Mouse (Mus musculus) MEL (cell line): Measurements from ENCODE around the gene Samsn1.

Experiments
- CTCF ChIP-seq, 3 experiments: IDR thresholded peaks in 2 of 3; conservative IDR thresholded peaks in 1 of 3; 2 replicates each; pipeline ENCODE4 v1.5.1; 2011 to 2012; ENCODE audit warnings: low read length in 3 of 3, low read depth in 2 of 3, mild to moderate bottlenecking in 2 of 3, improper control_type of control experiment in 1 of 3, inconsistent platforms in 1 of 3, mixed read lengths in 1 of 3, moderate library complexity in 1 of 3; ENCODE audit not compliant: control insufficient read depth in 1 of 3, insufficient read depth in 1 of 3, poor library complexity in 1 of 3, severe bottlenecking in 1 of 3
- MAX ChIP-seq: IDR thresholded peaks from 2 replicates; pipeline ENCODE4 v1.6.1; 2011; ENCODE audit warnings: low read length, improper control_type of control experiment
- MEF2A ChIP-seq: IDR thresholded peaks from 2 replicates; pipeline ENCODE4 v1.6.1; 2014; ENCODE audit warnings: low read depth, mild to moderate bottlenecking, inconsistent platforms, low read length, improper control_type of control experiment; ENCODE audit not compliant: poor library complexity, insufficient replicate concordance, severe bottlenecking; ENCODE audit errors: extremely low read depth
- NELFE ChIP-seq: IDR thresholded peaks from 2 replicates; pipeline ENCODE4 v1.6.1; 2011; ENCODE audit warnings: low read depth, low read length, improper control_type of control experiment
- NRF1 ChIP-seq: IDR thresholded peaks from 2 replicates; pipeline ENCODE4 v1.6.1; 2014; ENCODE audit warnings: low read depth, mild to moderate bottlenecking, inconsistent platforms, low read length, improper control_type of control experiment, moderate library complexity; ENCODE audit not compliant: poor library complexity, insufficient read depth, severe bottlenecking
- POLR2A ChIP-seq, 2 experiments: IDR thresholded peaks; 2 replicates each; pipeline ENCODE4 v1.6.1; 2011 to 2012; ENCODE audit warnings: low read length in 2 of 2, mild to moderate bottlenecking in 2 of 2, control low read depth in 1 of 2, improper control_type of control experiment in 1 of 2, low read depth in 1 of 2, moderate library complexity in 1 of 2; ENCODE audit not compliant: control insufficient read depth in 1 of 2, insufficient read depth in 1 of 2, poor library complexity in 1 of 2
- TAL1 ChIP-seq: IDR thresholded peaks from 2 replicates; pipeline ENCODE4 v1.6.1; 2012; ENCODE audit warnings: mild to moderate bottlenecking, inconsistent platforms, low read length, moderate library complexity, mixed read lengths
- USF1 ChIP-seq: IDR thresholded peaks from 2 replicates; pipeline ENCODE4 v1.6.1; 2014; ENCODE audit warnings: low read depth, mild to moderate bottlenecking, inconsistent platforms, low read length, improper control_type of control experiment, moderate library complexity
- USF2 ChIP-seq, 2 experiments: IDR thresholded peaks; 2 replicates each; pipeline ENCODE4 v1.6.1; 2011 to 2012; ENCODE audit warnings: improper control_type of control experiment in 2 of 2, low read length in 2 of 2, borderline replicate concordance in 1 of 2, inconsistent platforms in 1 of 2, low read depth in 1 of 2, mild to moderate bottlenecking in 1 of 2; ENCODE audit not compliant: insufficient read depth in 1 of 2
- ZKSCAN1 ChIP-seq: IDR thresholded peaks from 2 replicates; pipeline ENCODE4 v1.6.1; 2012; ENCODE audit warnings: low read depth, mild to moderate bottlenecking, inconsistent platforms, low read length, improper control_type of control experiment, moderate library complexity

DNA sequence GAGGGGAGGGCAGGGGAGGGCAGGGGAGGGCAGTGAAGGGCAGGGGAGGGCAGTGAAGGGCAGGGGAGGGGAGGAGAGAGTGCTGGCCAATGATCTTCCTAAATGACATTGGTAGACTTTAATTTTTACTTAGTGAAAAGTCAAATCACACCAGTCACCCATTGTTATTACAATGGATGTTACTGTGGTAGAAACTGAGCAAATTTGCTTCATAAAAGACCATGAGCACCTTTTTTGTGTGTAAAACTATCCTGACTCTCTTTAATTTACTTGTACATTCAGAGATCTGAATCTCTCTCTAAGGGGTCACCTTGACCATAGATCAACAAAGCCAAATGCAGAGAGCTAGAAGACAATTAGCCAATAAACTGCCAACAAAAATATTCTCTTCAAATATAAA lies 42.7 kb downstream of the Samsn1 start:
- no peak for TF ChIP-seq USF1
- no peak for TF ChIP-seq NRF1
- no peak for TF ChIP-seq ZKSCAN1
- TF ChIP-seq CTCF (IDR thresholded peaks at IDR 0.05 in 2 of 3, conservative IDR thresholded peaks at IDR 0.05 in 1 of 3; ENCODE audit: control insufficient read depth in 1 of 3, insufficient read depth in 1 of 3, low read depth in 2 of 3, low read length in 3 of 3, poor library complexity in 1 of 3, severe bottlenecking in 1 of 3): no peak
- TF ChIP-seq POLR2A (IDR thresholded peaks at IDR 0.05; ENCODE audit: control insufficient read depth in 1 of 2, insufficient read depth in 1 of 2, low read depth in 1 of 2, low read length in 2 of 2, poor library complexity in 1 of 2): no peak
- no peak for TF ChIP-seq MAX
- no peak for TF ChIP-seq NELFE
- TF ChIP-seq MEF2A: no peak
- no peak for TF ChIP-seq USF2 (IDR thresholded peaks at IDR 0.05; ENCODE audit: borderline replicate concordance in 1 of 2, insufficient read depth in 1 of 2, low read depth in 1 of 2, low read length in 2 of 2)
- TF ChIP-seq TAL1: no peak
